Mouse (Mus musculus): ENCODE results near the gene Znrd1as. TPM values are rescaled to one million over a fixed set of nuclear protein-coding genes. Genes with fewer than 3 reads are reported as not detected.

Znrd1as gene
- polyA plus RNA-seq (2012; rRNA removed) (1.8 and 5.9 TPM in 2 replicates), polyA plus RNA-seq (2014; fragmentation: Nextera tagmentation; extraction: Ambion mirVana) (5.8 and 5.9 TPM in 2 replicates)

- Histone ChIP-seq H3K4me2 (replicated peaks; ENCODE audit: low read depth, low read length, severe bottlenecking) (peak within 1 kb of the TSS; percentile 72), H3K36me3 (ENCODE audit: control insufficient read depth, insufficient read depth, low read length) (peaks cover 19% of the 10 kb centered on the region; the same call in 1 of the 2 replicates), H3K27ac (replicated peaks; ENCODE audit: low read depth, low read length) (peak within 1 kb of the TSS; percentile 82), H3K9ac (ENCODE audit: low read depth, low read length, severe bottlenecking) (peak within 1 kb of the TSS; percentile 77), H3K4me1 (ENCODE audit: control insufficient read depth, insufficient read depth, low read length) (peaks cover 7% of the 10 kb centered on the region), H3K4me3 (replicated peaks; ENCODE audit: low read length) (peak within 1 kb of the TSS; percentile 70), H3K27me3 (ENCODE audit: control insufficient read depth, insufficient read depth, low read length) (no peaks in the 10 kb centered on the region), H3K9me3 (ENCODE audit: control insufficient read depth, low read length) (no peaks in the 10 kb centered on the region)
- ATAC-seq (ENCODE audit: low FRiP score, low read depth): peak; percentile 99
- peak; percentile 97 for DNase-seq (ENCODE audit: low spot score)
- 0 out of 2 replicates have a peak, but pooled peaks have one; percentile 35 for TF ChIP-seq POLR2A (IDR thresholded peaks at IDR 0.05; ENCODE audit: borderline replicate concordance, extremely low read depth, insufficient read depth, insufficient read length)
- under 1% methylated on average over 46 of the region's 46 CpGs for WGBS
Measured at GRCm38 (mm10) chr17:36957999-36958743, at the start of gene Znrd1as, which contains the start of gene Znrd1. Gene Znrd1as (plus strand): TSS chr17:36958592. Gene Znrd1 (minus strand): TSS chr17:36958559.

GRCm38 (mm10) chr17:36909802-36910201 lies 48.6 kb upstream of the Znrd1as start:
- WGBS: 45% methylated on average over 4 of the region's 4 CpGs
- Histone ChIP-seq H3K36me3 (ENCODE audit: control insufficient read depth, insufficient read depth, low read length) (no peaks in the 10 kb centered on the region), H3K4me2 (replicated peaks; ENCODE audit: low read depth, low read length, severe bottlenecking) (no peak overlapping the region), H3K27me3 (ENCODE audit: control insufficient read depth, insufficient read depth, low read length) (no peaks in the 10 kb centered on the region), H3K9me3 (ENCODE audit: control insufficient read depth, low read length) (no peaks in the 10 kb centered on the region), H3K27ac (replicated peaks; ENCODE audit: low read depth, low read length) (no peak overlapping the region), H3K9ac (ENCODE audit: low read depth, low read length, severe bottlenecking) (no peak overlapping the region), H3K4me3 (replicated peaks; ENCODE audit: low read length) (no peak overlapping the region), H3K4me1 (ENCODE audit: control insufficient read depth, insufficient read depth, low read length) (no peaks in the 10 kb centered on the region)
- TF ChIP-seq POLR2A (IDR thresholded peaks at IDR 0.05; ENCODE audit: borderline replicate concordance, extremely low read depth, insufficient read depth, insufficient read length): no peak
- DNase-seq (ENCODE audit: low spot score): no peak
- ATAC-seq (ENCODE audit: low FRiP score, low read depth): no peak

GRCm38 (mm10) chr17:36912031-36912430 lies 46.4 kb upstream of the Znrd1as start:
- Histone ChIP-seq H3K27me3 (ENCODE audit: control insufficient read depth, insufficient read depth, low read length) (no peaks in the 10 kb centered on the region), H3K4me1 (ENCODE audit: control insufficient read depth, insufficient read depth, low read length) (no peaks in the 10 kb centered on the region), H3K27ac (replicated peaks; ENCODE audit: low read depth, low read length) (no peak overlapping the region), H3K9me3 (ENCODE audit: control insufficient read depth, low read length) (no peaks in the 10 kb centered on the region), H3K4me3 (replicated peaks; ENCODE audit: low read length) (no peak overlapping the region), H3K4me2 (replicated peaks; ENCODE audit: low read depth, low read length, severe bottlenecking) (no peak overlapping the region), H3K9ac (ENCODE audit: low read depth, low read length, severe bottlenecking) (no peak overlapping the region), H3K36me3 (ENCODE audit: control insufficient read depth, insufficient read depth, low read length) (no peaks in the 10 kb centered on the region)
- TF ChIP-seq POLR2A (IDR thresholded peaks at IDR 0.05; ENCODE audit: borderline replicate concordance, extremely low read depth, insufficient read depth, insufficient read length): no peak
- no peak for DNase-seq (ENCODE audit: low spot score)
- ATAC-seq (ENCODE audit: low FRiP score, low read depth): no peak
- 65% methylated on average over 2 of the region's 2 CpGs for WGBS

GRCm38 (mm10) chr17:36914108-36914507 lies 44.3 kb upstream of the Znrd1as start:
- no peaks in the 10 kb centered on the region for H3K9me3 ChIP-seq (ENCODE audit: control insufficient read depth, low read length)
- 15% methylated on average over 2 of the region's 2 CpGs for WGBS
- H3K4me1 ChIP-seq (ENCODE audit: control insufficient read depth, insufficient read depth, low read length): no peaks in the 10 kb centered on the region
- no peak overlapping the region for H3K9ac ChIP-seq (ENCODE audit: low read depth, low read length, severe bottlenecking)
- DNase-seq (ENCODE audit: low spot score) (peak; percentile 83), ATAC-seq (ENCODE audit: low FRiP score, low read depth) (no peak)
- H3K27me3 ChIP-seq (ENCODE audit: control insufficient read depth, insufficient read depth, low read length): no peaks in the 10 kb centered on the region
- no peak overlapping the region for H3K4me3 ChIP-seq (replicated peaks; ENCODE audit: low read length)
- no peak overlapping the region for H3K4me2 ChIP-seq (replicated peaks; ENCODE audit: low read depth, low read length, severe bottlenecking)
- H3K27ac ChIP-seq (replicated peaks; ENCODE audit: low read depth, low read length): no peak overlapping the region
- no peak for TF ChIP-seq POLR2A (IDR thresholded peaks at IDR 0.05; ENCODE audit: borderline replicate concordance, extremely low read depth, insufficient read depth, insufficient read length)
- H3K36me3 ChIP-seq (ENCODE audit: control insufficient read depth, insufficient read depth, low read length): no peaks in the 10 kb centered on the region

DNA sequence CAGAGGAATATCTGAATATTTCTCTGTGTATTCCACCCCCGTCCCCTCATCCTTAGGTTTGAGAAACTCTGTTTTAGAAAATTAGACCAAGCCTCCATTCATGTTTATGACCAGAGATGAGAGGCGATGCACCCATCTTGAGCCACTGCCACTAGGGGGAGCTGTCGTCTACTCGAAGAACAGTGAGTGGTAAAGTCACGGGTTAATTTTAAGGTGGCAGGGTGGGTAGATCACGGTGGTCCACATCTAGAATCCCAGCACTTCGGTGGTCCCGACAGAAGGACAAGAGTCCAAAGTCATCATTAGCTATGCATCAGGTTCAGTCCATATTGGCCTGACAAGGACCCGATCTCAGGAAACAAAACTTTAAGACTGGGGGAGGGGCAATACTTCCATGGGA lies 43.3 kb upstream of the Znrd1as start:
- no peak overlapping the region for H3K9ac ChIP-seq (ENCODE audit: low read depth, low read length, severe bottlenecking)
- H3K36me3 ChIP-seq (ENCODE audit: control insufficient read depth, insufficient read depth, low read length): no peaks in the 10 kb centered on the region
- peak; percentile 32 for DNase-seq (ENCODE audit: low spot score)
- no peak for TF ChIP-seq POLR2A (IDR thresholded peaks at IDR 0.05; ENCODE audit: borderline replicate concordance, extremely low read depth, insufficient read depth, insufficient read length)
- WGBS: 14% methylated on average over 9 of the region's 9 CpGs
- no peak overlapping the region for H3K27ac ChIP-seq (replicated peaks; ENCODE audit: low read depth, low read length)
- H3K4me2 ChIP-seq (replicated peaks; ENCODE audit: low read depth, low read length, severe bottlenecking): no peak overlapping the region
- H3K4me3 ChIP-seq (replicated peaks; ENCODE audit: low read length): no peak overlapping the region
- no peak for ATAC-seq (ENCODE audit: low FRiP score, low read depth)
- no peaks in the 10 kb centered on the region for H3K4me1 ChIP-seq (ENCODE audit: control insufficient read depth, insufficient read depth, low read length)
- H3K27me3 ChIP-seq (ENCODE audit: control insufficient read depth, insufficient read depth, low read length): no peaks in the 10 kb centered on the region
- no peaks in the 10 kb centered on the region for H3K9me3 ChIP-seq (ENCODE audit: control insufficient read depth, low read length)
